Mouse (Mus musculus) embryonic fibroblast, embryonic 13.5 days (primary cell): Measurements from ENCODE around the gene Mpzl2.

Source experiments
- CTCF ChIP-seq: IDR thresholded peaks from 2 replicates; pipeline ENCODE4 v1.5.1; 2011; ENCODE audit warnings: mild to moderate bottlenecking, control low read depth, low read length, moderate library complexity, borderline replicate concordance; ENCODE audit not compliant: insufficient read depth
- POLR2A ChIP-seq: IDR thresholded peaks from 2 replicates; pipeline ENCODE4 v1.6.1; 2011; ENCODE audit warnings: low read depth, mild to moderate bottlenecking, control low read depth, low read length, moderate library complexity

GRCm38 (mm10) chr9:44991821-44992220 lies 47.8 kb upstream of the Mpzl2 start:
- TF ChIP-seq POLR2A: no peak
- no peak for TF ChIP-seq CTCF
